Mouse (Mus musculus) olfactory bulb, adult 2 months (tissue): ENCODE data around the gene Spsb4. TPM values are rescaled to one million over a fixed set of nuclear protein-coding genes. Genes with fewer than 3 reads are reported as not detected.

ENCODE experiments used
- H3K27ac ChIP-seq: fragments of 200-500 bp; 2 replicates; pipeline ENCODE4 v1.5.1; 2012; ENCODE audit warnings: low read depth, low read length; ENCODE audit not compliant: insufficient read depth
- H3K4me1 ChIP-seq: fragments of 200-500 bp; 2 replicates; pipeline ENCODE4 v1.6.1; 2012; ENCODE audit warnings: low read length; ENCODE audit not compliant: control insufficient read depth, insufficient read depth
- H3K4me3 ChIP-seq: fragments of 200-500 bp; 2 replicates; pipeline ENCODE4 v1.5.1; 2012; ENCODE audit warnings: mild to moderate bottlenecking, low read depth, low read length, moderate library complexity; ENCODE audit not compliant: insufficient read depth
- CTCF ChIP-seq: fragments of 200-500 bp; IDR thresholded peaks from 2 replicates; pipeline ENCODE4 v1.5.1; 2012; ENCODE audit warnings: low read depth, mild to moderate bottlenecking, low read length, moderate library complexity; ENCODE audit not compliant: insufficient read depth
- POLR2A ChIP-seq: fragments of 200-500 bp; IDR thresholded peaks from 2 replicates; pipeline ENCODE4 v1.6.1; 2012; ENCODE audit warnings: mild to moderate bottlenecking, low read depth, low read length, moderate library complexity; ENCODE audit not compliant: insufficient read depth
- whole genome bisulfite sequencing: fragments of 180-500 bp; shearing (Covaris S2); methylation state at CpG from one replicate; pipeline ENCODE4 v1.1.7; 2018; 5-methylcytosine and 5-hydroxymethylcytosine counted together
- polyA plus RNA-seq: library from polyadenylated mRNA; stranded (reverse); fragments of >200 nt; gene quantifications from 2 replicates; pipeline ENCODE4 v1.2.4, GENCODE M21; 2012; ENCODE audit warnings: low replicate concordance; ENCODE audit not compliant: missing spikeins, insufficient read depth, insufficient read length

Spsb4 gene
- polyA plus RNA-seq, 1 experiment, result not detected

DNA sequence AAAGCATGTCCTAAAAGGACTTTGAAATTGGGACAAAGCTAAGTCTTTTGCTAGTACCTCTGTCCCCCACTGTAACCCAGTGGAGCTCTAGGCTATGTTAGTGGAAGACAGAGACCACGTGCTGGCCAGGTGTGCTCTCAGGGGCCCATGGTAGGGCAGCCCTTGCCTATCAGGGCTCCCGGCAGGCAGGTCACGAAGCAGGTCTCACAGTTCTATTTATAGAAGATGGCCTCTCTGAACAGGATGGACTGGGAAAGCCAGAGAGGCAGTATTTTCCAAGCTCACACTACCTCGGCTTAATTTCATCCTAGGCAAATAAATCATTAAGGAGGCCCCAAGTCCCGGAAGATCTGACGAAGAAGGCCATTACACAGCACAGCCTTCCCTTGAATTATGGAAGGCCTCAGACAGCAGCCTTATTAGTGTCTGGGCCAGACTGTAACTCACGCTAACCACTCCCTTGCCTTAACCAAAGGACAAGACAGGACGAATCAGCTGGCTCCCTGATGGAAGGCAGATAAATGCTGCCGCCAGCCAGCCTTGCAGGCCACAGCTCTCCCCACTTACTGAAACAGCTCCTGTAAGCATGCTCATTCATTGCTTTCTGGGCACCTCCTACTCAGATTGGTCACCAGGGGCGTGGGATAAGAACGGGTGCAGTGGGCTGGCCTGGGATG is 31.7 kb downstream of the Spsb4 start:
- no peak for TF ChIP-seq CTCF
- TF ChIP-seq POLR2A, result no peak
- H3K27ac ChIP-seq, result no peak overlapping the region

DNA sequence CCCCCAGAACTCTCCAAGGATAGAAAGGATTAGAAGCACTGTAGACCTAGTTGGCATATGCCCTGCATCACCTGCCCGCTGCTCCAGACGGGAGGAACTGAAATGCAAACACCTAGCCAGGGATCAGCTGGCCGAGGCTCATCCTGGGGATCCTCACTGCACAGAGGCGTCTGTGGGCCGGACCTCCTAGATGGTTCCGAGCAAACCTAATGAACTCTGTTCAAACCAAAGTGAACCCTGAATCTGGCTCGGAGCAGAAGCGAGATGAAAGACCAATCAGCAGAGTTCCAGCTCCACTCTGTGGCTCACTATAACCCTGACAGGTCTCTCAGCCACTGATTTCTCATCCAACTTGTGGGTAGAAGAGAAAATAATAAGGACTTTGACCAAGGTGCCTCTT is 34.6 kb downstream of the Spsb4 start:
- no peak for TF ChIP-seq POLR2A
- H3K4me3 ChIP-seq, result no peak overlapping the region
- WGBS, result 93% methylated on average over 8 of the region's 8 CpGs
- H3K27ac ChIP-seq, result no peak overlapping the region
- peaks cover 34% of the 10 kb centered on the region for H3K4me1 ChIP-seq

More for the DNA sequence above, 31.7 kb downstream of the Spsb4 start:
- H3K4me1 ChIP-seq, result peaks cover 29% of the 10 kb centered on the region
- 60% methylated on average over 11 of the region's 11 CpGs for WGBS
- H3K4me3 ChIP-seq, result no peak overlapping the region

DNA sequence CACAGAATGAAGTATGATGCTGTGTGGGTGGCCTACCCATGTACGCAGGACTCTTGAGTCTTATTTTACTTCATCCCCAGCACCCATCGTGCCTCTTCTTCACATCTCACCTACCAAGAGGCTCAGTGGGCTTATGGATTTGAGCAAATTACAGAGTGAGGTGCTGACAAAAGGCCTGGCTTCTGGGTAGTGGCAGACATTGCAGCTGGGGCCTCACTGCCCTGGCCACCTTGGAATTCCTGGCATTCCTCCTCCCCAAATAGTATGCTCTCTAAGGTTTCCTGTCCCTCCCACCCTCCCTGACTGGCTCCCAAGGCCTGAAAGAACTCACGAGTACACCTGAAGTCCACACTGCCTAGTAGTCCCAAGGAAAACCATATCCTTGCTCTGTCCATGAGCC is 35.7 kb downstream of the Spsb4 start:
- 82% methylated on average over 3 of the region's 3 CpGs for WGBS
- TF ChIP-seq CTCF, result no peak
- no peak for TF ChIP-seq POLR2A
- no peak overlapping the region for H3K4me3 ChIP-seq
- H3K4me1 ChIP-seq, result peaks cover 40% of the 10 kb centered on the region
- H3K27ac ChIP-seq, result no peak overlapping the region

DNA sequence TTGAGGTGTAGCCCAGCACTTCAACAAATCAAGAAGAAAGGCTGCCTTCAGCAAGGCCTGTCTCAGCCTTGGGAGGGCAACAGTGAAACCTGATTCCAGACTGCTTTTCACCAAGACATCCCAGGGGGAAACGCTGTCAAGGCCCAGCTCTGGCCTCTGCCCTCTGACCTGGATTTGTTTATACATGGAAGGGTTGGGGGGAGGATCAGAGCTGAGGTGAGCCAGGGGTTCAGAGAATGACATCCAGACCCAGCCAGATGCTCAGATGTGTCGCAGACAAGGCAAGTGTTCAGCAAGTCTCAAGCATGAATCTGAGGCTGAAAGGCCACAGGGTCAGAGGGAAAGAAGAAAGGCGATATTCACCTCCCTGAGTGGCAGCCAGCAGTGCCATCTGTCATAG is 36.3 kb downstream of the Spsb4 start:
- Histone ChIP-seq H3K4me1 (peaks cover 41% of the 10 kb centered on the region), H3K27ac (no peak overlapping the region), H3K4me3 (no peak overlapping the region)
- 79% methylated on average over 3 of the region's 3 CpGs for WGBS
- no peak for TF ChIP-seq POLR2A
- TF ChIP-seq CTCF, result no peak

DNA sequence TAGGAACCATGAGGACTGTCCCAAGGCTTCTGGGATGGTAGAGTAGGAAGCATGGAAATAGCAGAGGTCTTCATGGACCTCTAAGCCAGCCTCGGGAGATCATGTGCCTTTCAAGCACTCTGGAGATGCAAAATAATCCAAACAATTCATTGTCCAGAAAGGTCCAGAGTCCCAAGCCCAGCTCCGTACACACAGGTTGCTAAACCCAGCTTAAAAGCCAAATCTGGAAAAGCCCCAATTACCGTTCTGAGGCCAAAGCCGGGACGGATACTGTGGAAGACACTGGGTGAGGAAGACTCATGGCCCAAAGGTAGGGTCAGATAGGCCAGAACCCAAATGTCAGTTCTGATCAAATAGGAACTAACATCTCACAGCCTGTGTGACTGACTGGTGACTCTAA is 36.8 kb downstream of the Spsb4 start:
- peaks cover 38% of the 10 kb centered on the region for H3K4me1 ChIP-seq
- 84% methylated on average over 5 of the region's 5 CpGs for WGBS

DNA sequence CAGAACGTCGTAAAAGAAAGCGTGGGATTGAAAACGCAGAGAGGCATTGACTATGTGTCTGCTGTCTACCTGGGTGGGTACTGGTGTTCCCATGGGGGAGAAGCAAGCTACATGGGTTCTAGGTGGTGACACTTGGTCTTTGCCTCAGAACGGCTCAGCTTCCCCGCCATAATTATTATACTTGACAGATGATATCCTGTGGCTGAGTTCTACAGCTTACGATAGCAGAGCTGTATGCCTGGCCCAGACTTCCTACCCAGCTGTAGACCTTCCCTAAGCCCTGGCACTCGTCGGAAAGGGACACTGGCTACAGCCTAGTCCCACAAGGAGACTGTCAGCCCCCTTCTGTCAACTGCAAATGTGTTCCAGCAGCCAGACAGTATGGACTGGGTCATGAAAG is 37.5 kb downstream of the Spsb4 start:
- H3K27ac ChIP-seq, result no peak overlapping the region
- peaks cover 33% of the 10 kb centered on the region for H3K4me1 ChIP-seq
- 39% methylated on average over 9 of the region's 9 CpGs for WGBS
- H3K4me3 ChIP-seq, result no peak overlapping the region
- TF ChIP-seq CTCF (no peak), POLR2A (no peak)

More for the DNA sequence above, 36.8 kb downstream of the Spsb4 start:
- TF ChIP-seq POLR2A (no peak), CTCF (no peak)
- Histone ChIP-seq H3K4me3 (no peak overlapping the region), H3K27ac (no peak overlapping the region)

DNA sequence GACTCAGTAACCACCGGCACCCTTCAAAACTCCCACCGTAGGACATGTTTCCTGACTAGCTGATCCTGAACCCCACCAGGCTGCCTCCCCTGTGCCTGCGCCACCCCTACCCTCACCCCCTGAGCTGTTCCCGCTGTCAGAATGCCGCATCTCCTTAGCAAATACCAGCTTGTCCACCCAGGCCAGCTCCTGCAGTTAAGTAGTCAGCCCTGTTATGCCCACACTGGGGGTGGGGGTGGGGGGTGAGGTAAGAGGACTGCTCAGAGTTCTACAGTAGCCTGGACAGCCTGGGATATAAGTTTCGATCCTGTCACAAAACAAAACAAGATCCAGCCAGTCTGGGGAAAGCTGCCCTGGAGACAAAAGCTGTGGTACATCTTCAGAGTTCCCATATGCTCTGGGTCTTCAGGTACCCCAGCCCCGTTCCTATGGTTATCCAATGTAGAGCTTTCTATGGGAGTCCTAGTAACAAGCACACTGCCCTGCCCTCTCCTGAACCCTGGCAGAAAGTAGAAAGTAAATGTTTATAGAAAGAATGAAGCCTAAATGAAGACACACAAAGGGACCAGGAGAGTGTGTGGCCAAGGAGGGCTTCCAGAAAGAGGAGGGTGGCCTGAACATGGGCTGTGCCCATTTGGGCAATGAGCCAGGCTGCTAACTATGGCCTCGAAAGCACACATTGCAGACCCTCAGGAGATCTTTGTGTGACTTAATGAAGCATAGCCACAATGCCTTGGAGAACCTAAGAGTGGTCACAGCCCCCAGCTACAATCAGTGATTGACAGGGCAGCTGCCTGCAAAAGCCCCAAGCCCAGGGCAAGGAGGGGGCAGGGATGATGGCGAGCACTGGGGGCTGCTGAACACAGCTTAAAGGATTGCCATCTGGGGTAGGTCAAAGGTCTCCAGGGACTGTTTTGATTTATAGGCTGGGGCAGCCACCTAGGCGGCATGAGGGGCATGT is 38.3 kb downstream of the Spsb4 start:
- 57% methylated on average over 10 of the region's 10 CpGs for WGBS
- peaks cover 33% of the 10 kb centered on the region for H3K4me1 ChIP-seq
- no peak for TF ChIP-seq POLR2A
- no peak for TF ChIP-seq CTCF
- H3K4me3 ChIP-seq, result no peak overlapping the region
- H3K27ac ChIP-seq, result no peak overlapping the region

DNA sequence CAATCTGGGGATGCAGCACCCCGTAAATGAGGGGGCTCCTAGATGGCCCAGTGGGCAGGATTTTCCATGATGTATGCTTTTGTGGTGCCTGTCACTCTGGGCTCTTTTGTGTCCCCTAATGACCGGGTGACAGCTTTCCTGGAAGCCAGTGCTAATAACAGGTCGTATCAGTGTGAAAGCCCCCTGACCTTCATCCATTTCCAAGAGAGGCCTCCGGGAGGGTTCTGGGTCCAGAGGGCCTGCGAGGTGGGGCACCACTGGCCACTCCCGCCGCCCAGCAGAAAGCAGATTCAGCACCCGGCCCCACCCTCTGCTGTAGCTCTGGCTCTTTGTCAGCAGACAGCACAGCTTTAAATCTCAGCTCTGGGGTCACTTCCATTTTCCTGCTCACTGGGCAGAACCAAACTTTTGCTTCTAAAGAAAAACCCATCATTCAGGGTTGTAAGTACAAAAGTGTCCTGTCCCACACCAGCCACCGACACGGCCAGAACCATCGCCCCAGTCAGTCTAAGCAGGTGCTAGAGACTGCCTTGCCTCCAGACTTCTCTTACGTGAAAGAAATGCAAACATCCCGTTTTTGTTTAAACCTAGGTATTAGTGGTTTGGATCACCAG is 39.1 kb downstream of the Spsb4 start:
- TF ChIP-seq POLR2A, result no peak
- TF ChIP-seq CTCF, result no peak
- H3K27ac ChIP-seq, result no peak overlapping the region
- 53% methylated on average over 13 of the region's 13 CpGs for WGBS
- no peak overlapping the region for H3K4me3 ChIP-seq
- H3K4me1 ChIP-seq, result peaks cover 33% of the 10 kb centered on the region
